Mouse (Mus musculus) gastrocnemius, postnatal 14 days (tissue): ENCODE results near the gene Gpr153. TPM values are rescaled to one million over a fixed set of nuclear protein-coding genes. Genes with fewer than 3 reads are reported as not detected.

ENCODE experiments used
- total RNA-seq, 2 experiments: library from RNA; stranded (reverse); gene quantifications; 2 replicates each; pipeline ENCODE4 v1.2.3; 2021

Gene Gpr153
- total RNA-seq, 2 experiments from 2014 or later, result 18.0 to 21.0 TPM

Other genes starting within 250 kb of the Gpr153 start
- 1 to 10 TPM; 1.8 to 3.3 TPM for gene Zbtb48, start 246.6 kb upstream of the Gpr153 start, total RNA-seq
- 1 to 10 TPM in 1 of 2 experiments, under 1 TPM in 1; 0.80 to 1.3 TPM for gene Tas1r1, start 235.7 kb upstream of the Gpr153 start, total RNA-seq
- 1 to 10 TPM; 7.7 to 9.1 TPM for gene Nol9, start 234.9 kb upstream of the Gpr153 start, total RNA-seq
- gene Plekhg5, start 201.7 kb upstream of the Gpr153 start, total RNA-seq, result 10 to 100 TPM; 11.2 to 17.1 TPM
- 1 to 10 TPM in 1 of 2 experiments, under 1 TPM in 1; 0.74 to 1.1 TPM for gene Tnfrsf25, start 158.3 kb upstream of the Gpr153 start, total RNA-seq
- gene Espn, start 121.9 kb upstream of the Gpr153 start, total RNA-seq, result under 1 TPM; 0.58 to 0.90 TPM
- gene Hes2, start 115.4 kb upstream of the Gpr153 start, total RNA-seq, result not detected
- gene Acot7, start 96.1 kb upstream of the Gpr153 start, total RNA-seq, result 10 to 100 TPM; 12.5 to 13.2 TPM
- not detected for gene Hes3, start 17.4 kb downstream of the Gpr153 start, total RNA-seq
- 10 to 100 TPM; 16.0 to 19.0 TPM for gene Icmt, start 23.0 kb downstream of the Gpr153 start, total RNA-seq
- gene Rnf207, start 44.8 kb downstream of the Gpr153 start, total RNA-seq, result not detected
- 100 to 1,000 TPM; 233 to 251 TPM for gene Rpl22, start 51.5 kb downstream of the Gpr153 start, total RNA-seq
- under 1 TPM; 0.11 to 0.45 TPM for gene Chd5, start 64.4 kb downstream of the Gpr153 start, total RNA-seq
- gene Nphp4, start 202.5 kb downstream of the Gpr153 start, total RNA-seq, result 1 to 10 TPM; 1.2 to 1.3 TPM
- 1 to 10 TPM; 2.2 to 3.2 TPM for gene Kcnab2, start 203.6 kb downstream of the Gpr153 start, total RNA-seq